Mouse (Mus musculus) heart, adult 2 months (tissue): Measurements from ENCODE around the gene Slc44a2. TPM values are rescaled to one million over a fixed set of nuclear protein-coding genes. Genes with fewer than 3 reads are reported as not detected.

Experiments used
- DNase-seq, 2 experiments: peaks; one replicate each; pipeline ENCODE4 v3.0.0; 2021
- H3K27ac ChIP-seq: fragments of 200-600 bp; 2 replicates; pipeline ENCODE4 v1.8.1; 2022
- H3K27me3 ChIP-seq: fragments of 200-500 bp; 2 replicates; pipeline ENCODE4 v1.6.1; 2012; ENCODE audit warnings: mild to moderate bottlenecking, low read length, inconsistent platforms, mixed read lengths; ENCODE audit not compliant: control insufficient read depth, insufficient read depth
- H3K36me3 ChIP-seq: fragments of 200-500 bp; 2 replicates; pipeline ENCODE4 v1.6.1; 2012; ENCODE audit warnings: low read length, inconsistent platforms; ENCODE audit not compliant: control insufficient read depth, insufficient read depth
- H3K4me1 ChIP-seq: fragments of 200-500 bp; 2 replicates; pipeline ENCODE4 v1.6.1; 2011; ENCODE audit warnings: low read length; ENCODE audit not compliant: control insufficient read depth, insufficient read depth
- H3K4me3 ChIP-seq: fragments of 200-600 bp; 2 replicates; pipeline ENCODE4 v1.8.1; 2022
- H3K79me2 ChIP-seq: fragments of 200-500 bp; replicated peaks from 2 replicates; pipeline ENCODE4 v1.6.1; 2012; ENCODE audit warnings: mild to moderate bottlenecking, inconsistent platforms, low read length, moderate library complexity, mixed read lengths; ENCODE audit not compliant: control insufficient read depth, insufficient read depth
- H3K9ac ChIP-seq: fragments of 200-500 bp; 2 replicates; pipeline ENCODE4 v1.6.1; 2012; ENCODE audit warnings: low read depth, mild to moderate bottlenecking, control low read depth, inconsistent platforms, low read length, mixed read lengths
- CTCF ChIP-seq: fragments of 200-600 bp; IDR thresholded peaks from 2 replicates; pipeline ENCODE4 v1.8.1; 2022; ENCODE audit warnings: antibody characterized with exemption, mild to moderate bottlenecking, moderate library complexity
- EP300 ChIP-seq: fragments of 200-500 bp; IDR thresholded peaks from 2 replicates; pipeline ENCODE4 v1.6.1; 2011; ENCODE audit warnings: low read depth, low read length, control low read depth; ENCODE audit not compliant: insufficient read depth
- POLR2A ChIP-seq: fragments of 200-500 bp; IDR thresholded peaks from 2 replicates; pipeline ENCODE4 v1.6.1; 2011; ENCODE audit warnings: mild to moderate bottlenecking, low read depth, low read length, control low read depth; ENCODE audit not compliant: insufficient read depth
- WGBS: fragments of 180-500 bp; shearing (Covaris S2); methylation state at CpG from one replicate; pipeline ENCODE4 v1.1.7; 2018; 5-methylcytosine and 5-hydroxymethylcytosine counted together
- intact Hi-C: fragments of 180-260 bp; cut with DNase I; formaldehyde crosslinking; loops from one replicate; pipeline ENCODE4 v1.15.1; 2025
- polyA plus RNA-seq: library from polyadenylated mRNA; depleted of rRNA; stranded (reverse); fragments of >200 nt; gene quantifications from 2 replicates; pipeline ENCODE4 v1.2.3, GENCODE M21; 2012
- total RNA-seq, 2 experiments: library from RNA; stranded (reverse); gene quantifications; 2 replicates each; pipeline ENCODE4 v1.2.3; 2021

Slc44a2 gene
- total and polyA plus RNA-seq, 3 experiments: 77.0 to 89.5 (median 86.8) TPM

DNA sequence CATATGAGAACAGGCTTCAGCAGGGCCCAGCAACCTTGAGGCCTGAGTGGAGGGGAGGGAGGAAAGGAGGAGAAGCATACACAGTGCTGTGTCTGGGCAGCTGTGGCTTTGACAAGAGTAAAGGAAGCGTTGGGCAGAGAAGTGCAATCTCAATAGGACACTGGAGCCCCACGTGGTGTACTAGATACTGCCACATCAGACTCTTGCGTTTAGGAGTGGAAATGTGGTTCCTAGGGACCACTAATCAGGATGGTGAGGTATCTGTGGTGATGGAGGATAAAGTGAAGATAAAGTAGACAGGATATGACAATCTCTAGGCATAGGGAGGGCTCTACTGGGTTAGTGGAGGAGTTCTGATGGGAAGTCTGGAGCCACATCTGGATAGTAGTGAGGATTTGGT lies 33.7 kb upstream of the Slc44a2 start:
- no peak overlapping the region for H3K27ac ChIP-seq

DNA sequence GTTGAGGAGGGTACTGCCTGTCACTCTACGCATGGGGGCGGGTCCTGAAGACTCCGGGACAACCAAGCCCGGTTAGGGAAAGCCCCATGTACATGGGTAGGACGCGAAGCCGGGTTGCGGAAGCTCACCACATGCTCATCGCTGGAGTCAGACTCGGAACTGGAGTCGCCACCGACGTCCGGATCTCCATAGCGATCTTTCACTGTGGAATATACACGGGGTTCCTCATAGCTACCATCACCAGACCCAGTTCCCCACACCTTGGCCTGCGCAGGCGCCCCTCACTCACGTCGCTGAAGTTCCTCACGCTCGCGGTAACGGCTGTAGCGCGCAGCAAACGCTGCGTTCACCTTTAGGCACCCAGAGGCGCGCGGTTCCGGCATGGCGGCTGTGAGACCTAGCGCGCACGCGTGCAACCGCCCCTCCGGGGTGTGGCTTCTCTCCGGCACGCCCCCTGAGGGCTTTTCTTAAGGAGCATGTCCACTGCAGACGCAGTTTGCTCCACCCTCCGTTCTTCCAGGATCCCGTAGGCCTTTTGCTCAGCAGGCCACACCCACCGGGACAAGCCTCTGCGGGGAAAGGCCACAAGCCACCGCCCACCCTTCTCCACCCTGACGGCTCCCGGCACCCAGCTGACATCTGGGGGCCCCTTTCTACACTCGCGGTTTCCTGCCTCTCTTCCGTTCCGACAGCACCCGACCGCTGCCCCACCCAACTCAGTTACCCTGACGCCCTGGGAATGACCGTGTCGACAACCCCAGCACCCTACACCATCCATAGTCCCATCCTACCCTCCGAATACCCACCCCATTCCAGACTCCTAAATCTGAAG lies 32.7 kb upstream of the Slc44a2 start, which contains the start of gene Kri1:
Gene Kri1, minus strand, starts transcription at position 399 of the 832 bp plus-strand sequence.
- TF ChIP-seq CTCF (0 out of 2 replicates have a peak, but pooled peaks have one; percentile 16), POLR2A (peak; percentile 84), EP300 (peak; percentile 69; the same call in 1 of the 2 replicates)
- peaks cover 4% of the 10 kb centered on the region for H3K36me3 ChIP-seq
- H3K79me2 ChIP-seq: no peaks in the 10 kb centered on the region
- peak within 1 kb of the TSS; percentile 99 for H3K4me3 ChIP-seq
- H3K4me1 ChIP-seq: peaks cover 5% of the 10 kb centered on the region
- H3K27ac ChIP-seq: peak within 1 kb of the TSS; percentile 89
- WGBS: under 1% methylated on average over 59 of the region's 59 CpGs
- intact Hi-C loops: loop anchor here (1.0 to 10.0 kb wide), 3 partner anchors 22 to 393 kb away; partner anchors contain the start of genes Atg4d, Eif3g and Keap1
- peak within 1 kb of the TSS; percentile 73 for H3K9ac ChIP-seq
- no peaks in the 10 kb centered on the region for H3K27me3 ChIP-seq
- DNase-seq: peak; percentile 99

More for the DNA sequence above, 33.7 kb upstream of the Slc44a2 start:
- DNase-seq: no peak
- H3K27me3 ChIP-seq: no peaks in the 10 kb centered on the region
- no peak overlapping the region; the same call in 1 of the 2 replicates for H3K4me3 ChIP-seq
- peaks cover 5% of the 10 kb centered on the region for H3K4me1 ChIP-seq
- H3K36me3 ChIP-seq: peaks cover 4% of the 10 kb centered on the region
- TF ChIP-seq POLR2A (no peak), CTCF (no peak), EP300 (no peak)
- no peaks in the 10 kb centered on the region for H3K79me2 ChIP-seq
- 23% methylated on average over 3 of the region's 3 CpGs for WGBS
- no peak overlapping the region for H3K9ac ChIP-seq
- intact Hi-C loops: loop anchor here (1.0 to 10.0 kb wide), 2 partner anchors 21 to 392 kb away; partner anchors contain the start of genes Atg4d and Eif3g

DNA sequence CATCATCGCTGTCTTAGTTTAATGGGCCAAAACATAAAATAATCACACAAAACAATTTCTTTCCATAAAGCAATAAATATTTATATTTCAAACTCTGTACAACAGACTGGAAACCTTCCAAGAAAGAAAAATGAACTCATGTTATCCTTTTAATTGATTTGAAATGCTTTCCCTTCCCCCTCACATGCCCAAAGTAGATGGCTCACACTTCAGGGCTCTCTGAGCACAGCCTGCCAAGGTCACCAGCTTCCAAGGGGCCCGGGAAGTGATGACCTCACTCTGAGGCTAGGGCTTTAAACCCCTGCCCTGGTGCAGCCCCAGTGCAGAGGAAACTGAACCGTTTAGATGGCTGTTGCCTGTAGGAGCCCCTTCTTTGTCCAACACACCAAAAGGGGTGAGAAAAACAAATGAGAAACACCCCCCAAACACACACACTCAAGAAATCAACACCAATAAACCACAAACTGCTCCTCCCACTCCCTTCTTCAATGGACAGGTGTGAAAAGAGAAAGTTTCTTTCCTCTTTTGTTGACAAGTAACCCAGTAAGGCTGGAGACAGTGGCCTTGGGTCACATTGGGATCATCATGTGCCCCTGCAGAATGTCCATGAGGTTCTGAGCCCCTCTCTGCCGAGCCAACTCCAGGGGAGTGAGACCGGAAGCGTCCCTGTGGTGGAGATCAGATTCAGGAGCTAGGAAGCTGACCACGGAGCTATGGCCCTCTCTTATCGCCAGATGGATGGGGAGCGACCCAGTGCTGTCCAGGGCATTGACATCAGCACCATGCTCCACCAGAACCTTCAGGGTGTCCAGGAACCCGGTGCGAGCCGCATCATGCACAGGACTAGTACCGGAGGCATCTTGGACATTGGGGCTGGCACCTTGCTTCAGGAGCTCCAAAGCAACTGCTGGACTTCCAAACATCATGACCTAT lies 31.8 kb upstream of the Slc44a2 start:
- Histone ChIP-seq H3K36me3 (peaks cover 4% of the 10 kb centered on the region), H3K9ac (peak overlapping the region; percentile 71), H3K27ac (peak overlapping the region; percentile 89), H3K4me1 (peaks cover 5% of the 10 kb centered on the region), H3K27me3 (no peaks in the 10 kb centered on the region), H3K4me3 (peak overlapping the region; percentile 99), H3K79me2 (no peaks in the 10 kb centered on the region)
- DNase-seq: peak in 1 of 2 experiments; percentile 29
- TF ChIP-seq POLR2A (no peak), EP300 (no peak), CTCF (no peak)
- WGBS: 62% methylated on average over 13 of the region's 13 CpGs
- intact Hi-C loops: loop anchor here (2.0 to 10.0 kb wide), 2 partner anchors 50 to 394 kb away; partner anchors contain the start of genes Eif3g and Keap1

DNA sequence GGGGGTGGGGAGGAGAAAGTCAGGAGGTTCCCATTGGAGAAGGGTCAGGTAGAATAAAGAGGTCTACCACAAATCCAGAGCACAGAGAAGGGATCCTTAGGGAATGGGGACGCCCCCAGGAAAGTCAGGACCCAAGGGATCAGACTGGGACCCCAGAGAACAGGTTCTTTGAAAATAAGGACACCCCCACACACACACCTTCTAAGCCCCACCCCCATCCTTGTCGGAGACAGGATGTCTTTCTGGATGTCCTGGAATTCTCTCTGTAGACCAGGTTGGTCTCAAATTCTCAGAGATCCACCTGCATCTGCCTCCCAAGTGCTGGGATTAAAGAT lies 31.2 kb upstream of the Slc44a2 start:
- peaks cover 5% of the 10 kb centered on the region for H3K4me1 ChIP-seq
- H3K36me3 ChIP-seq: peaks cover 4% of the 10 kb centered on the region
- H3K9ac ChIP-seq: no peak overlapping the region
- TF ChIP-seq CTCF (no peak), POLR2A (no peak), EP300 (no peak)
- intact Hi-C loops: loop anchor here (2.0 to 10.0 kb wide), 2 partner anchors 51 to 395 kb away; partner anchors contain the start of genes Eif3g and Keap1
- H3K27ac ChIP-seq: no peak overlapping the region
- 62% methylated on average over 2 of the region's 2 CpGs for WGBS
- no peak overlapping the region for H3K4me3 ChIP-seq
- H3K27me3 ChIP-seq: no peaks in the 10 kb centered on the region
- no peaks in the 10 kb centered on the region for H3K79me2 ChIP-seq
- DNase-seq: no peak

DNA sequence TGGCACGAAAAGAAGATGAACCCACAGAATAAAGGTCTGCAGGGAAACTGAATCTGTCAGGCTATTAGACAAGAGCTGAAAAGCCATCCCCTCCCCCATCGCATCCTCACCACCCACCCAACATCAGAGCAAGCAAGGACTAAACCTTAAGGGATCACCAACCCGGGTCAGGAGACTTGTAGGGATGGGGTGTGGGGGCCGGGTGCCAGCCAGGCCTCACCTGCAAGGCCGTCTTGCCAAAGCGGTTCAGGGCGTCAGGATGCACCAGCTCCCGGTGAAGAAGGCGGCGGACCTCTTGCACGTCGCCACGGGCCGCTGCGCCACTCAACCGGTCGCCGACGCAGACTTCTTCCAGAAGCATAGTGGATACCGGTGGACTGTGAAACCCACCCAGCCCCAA lies 29.9 kb upstream of the Slc44a2 start:
- intact Hi-C loops: loop anchor here (5.0 kb wide), 1 partner anchor 68 kb away; no protein-coding TSS in a partner anchor

More for the DNA sequence above, 29.9 kb upstream of the Slc44a2 start:
- Histone ChIP-seq H3K36me3 (peaks cover 4% of the 10 kb centered on the region), H3K79me2 (no peaks in the 10 kb centered on the region), H3K4me1 (peaks cover 5% of the 10 kb centered on the region), H3K27me3 (no peaks in the 10 kb centered on the region), H3K9ac (peak overlapping the region; percentile 86), H3K4me3 (peak overlapping the region; percentile 84), H3K27ac (peak overlapping the region; percentile 93)
- TF ChIP-seq POLR2A (no peak), CTCF (no peak), EP300 (no peak)
- no peak for DNase-seq
- WGBS: 1% methylated on average over 20 of the region's 20 CpGs
